Mouse (Mus musculus): ENCODE results near the gene Chd6. TPM values are rescaled to one million over a fixed set of nuclear protein-coding genes. Genes with fewer than 3 reads are reported as not detected.

The Chd6 gene
- polyA plus RNA-seq, 1 experiment from 2014 or later, result 29.8 TPM

DNA sequence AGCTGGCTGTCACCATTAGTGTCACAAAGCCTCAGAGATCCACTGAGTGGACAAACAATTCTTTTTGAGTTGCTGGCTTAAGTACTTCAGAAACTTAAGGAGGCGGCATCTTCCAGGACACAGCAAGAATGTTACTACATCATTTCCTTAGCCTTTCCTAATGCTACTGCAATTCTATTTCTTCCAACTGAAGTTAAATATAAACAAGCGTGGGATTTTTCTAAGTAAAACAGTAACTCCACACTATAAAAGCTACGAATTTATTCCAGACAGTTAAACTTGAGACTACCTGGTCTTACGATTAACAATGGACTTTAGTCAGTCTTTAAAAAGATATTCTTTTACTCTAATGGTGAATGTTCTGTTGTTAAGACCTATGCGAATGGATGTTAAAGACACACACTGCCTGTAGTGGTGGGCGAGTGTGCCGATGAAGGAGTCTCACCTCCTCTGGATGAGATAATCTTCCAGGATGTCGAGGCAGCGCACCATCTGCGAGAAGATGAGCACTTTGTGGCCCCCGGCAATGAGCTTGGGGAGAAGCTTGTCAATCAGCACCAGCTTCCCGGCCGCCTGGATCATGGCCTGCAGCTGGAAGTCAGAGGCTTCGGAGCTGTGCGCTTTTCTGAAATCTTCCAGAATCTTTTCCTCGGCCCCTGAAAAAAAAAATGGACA is 96.2 kb downstream of the Chd6 start:
- ATAC-seq, result no peak
- Histone ChIP-seq H3K4me2 (ENCODE audit: low read length) (no peak overlapping the region), H3K36me3 (ENCODE audit: control insufficient read depth, insufficient read depth, low read length) (peaks cover 24% of the 10 kb centered on the region), H3K27me3 (replicated peaks; ENCODE audit: control insufficient read depth, insufficient read depth, low read length) (no peaks in the 10 kb centered on the region), H3K27ac (ENCODE audit: low read depth, low read length) (no peak overlapping the region), H3K4me1 (ENCODE audit: control insufficient read depth, insufficient read depth, low read depth, low read length) (no peaks in the 10 kb centered on the region), H3K9me3 (ENCODE audit: control insufficient read depth, low read length) (no peaks in the 10 kb centered on the region), H3K4me3 (ENCODE audit: low read length) (no peak overlapping the region), H3K9ac (ENCODE audit: low read depth, low read length) (no peak overlapping the region)
- WGBS, result 92% methylated on average over 16 of the region's 16 CpGs

DNA sequence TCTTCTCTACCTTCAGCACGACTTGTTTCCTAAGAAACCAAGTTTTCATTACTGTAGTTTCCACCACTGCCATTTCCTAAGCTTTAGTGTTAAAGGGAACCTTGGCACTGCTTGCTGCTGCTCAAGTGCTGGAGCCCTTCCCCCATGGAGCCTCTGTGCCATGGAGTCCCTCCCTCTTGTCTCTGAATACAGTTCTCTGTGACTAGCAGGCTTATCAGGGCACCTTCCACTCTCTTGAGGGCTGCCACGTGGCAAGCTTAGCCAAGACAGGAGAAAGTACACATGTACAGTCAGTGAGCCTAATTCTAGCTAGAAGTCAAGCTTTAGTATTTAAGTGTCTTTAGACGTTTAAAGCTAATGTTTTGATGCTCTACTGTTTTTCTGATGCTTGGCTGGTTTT is 104.5 kb downstream of the Chd6 start:
- Histone ChIP-seq H3K4me2 (ENCODE audit: low read length) (no peak overlapping the region), H3K27me3 (replicated peaks; ENCODE audit: control insufficient read depth, insufficient read depth, low read length) (no peaks in the 10 kb centered on the region), H3K36me3 (ENCODE audit: control insufficient read depth, insufficient read depth, low read length) (peaks cover 6% of the 10 kb centered on the region), H3K4me3 (ENCODE audit: low read length) (no peak overlapping the region), H3K4me1 (ENCODE audit: control insufficient read depth, insufficient read depth, low read depth, low read length) (no peaks in the 10 kb centered on the region), H3K27ac (ENCODE audit: low read depth, low read length) (no peak overlapping the region), H3K9me3 (ENCODE audit: control insufficient read depth, low read length) (no peaks in the 10 kb centered on the region), H3K9ac (ENCODE audit: low read depth, low read length) (no peak overlapping the region)
- ATAC-seq, result no peak
- WGBS, result 75% methylated on average over 3 of the region's 3 CpGs

DNA sequence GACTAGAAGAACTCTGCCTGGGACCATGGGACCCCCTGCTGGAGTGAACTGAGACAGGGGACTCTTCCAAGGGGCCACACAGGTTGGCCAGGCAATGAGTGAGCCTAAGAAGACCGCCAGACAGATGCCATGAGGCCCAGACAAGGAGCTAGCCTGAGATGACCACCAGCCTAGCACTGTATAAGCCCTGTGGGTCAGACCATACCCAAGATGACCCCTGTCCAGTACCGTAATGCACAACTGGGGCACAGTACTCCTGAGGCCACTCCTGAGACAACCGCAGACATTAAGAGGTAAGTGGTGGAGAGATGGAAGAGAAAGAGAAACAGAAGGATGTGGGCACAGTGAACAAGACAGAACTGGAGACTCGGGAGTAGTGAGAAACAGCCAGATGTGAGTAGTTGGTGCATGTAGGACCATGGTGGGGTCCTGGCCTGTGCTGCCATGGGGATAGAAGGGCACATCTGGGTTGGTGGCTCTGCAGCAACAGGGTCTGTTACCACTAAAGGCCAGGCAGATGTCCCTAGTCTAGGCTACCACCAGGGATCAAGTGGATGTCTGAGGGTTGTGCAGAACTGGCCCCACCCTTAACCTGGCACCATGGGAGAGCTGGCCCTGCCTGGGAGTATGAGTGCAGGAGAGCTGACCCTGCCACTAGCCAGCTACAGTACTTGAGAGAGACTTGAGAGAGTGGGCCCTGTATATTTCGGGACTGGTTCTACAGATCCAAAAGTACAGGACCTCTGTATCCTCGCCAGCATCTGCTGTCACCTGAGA is 111.7 kb downstream of the Chd6 start:
- no peaks in the 10 kb centered on the region; the same call in 1 of the 2 replicates for H3K36me3 ChIP-seq (ENCODE audit: control insufficient read depth, insufficient read depth, low read length)
- WGBS, result 95% methylated on average over 6 of the region's 6 CpGs

DNA sequence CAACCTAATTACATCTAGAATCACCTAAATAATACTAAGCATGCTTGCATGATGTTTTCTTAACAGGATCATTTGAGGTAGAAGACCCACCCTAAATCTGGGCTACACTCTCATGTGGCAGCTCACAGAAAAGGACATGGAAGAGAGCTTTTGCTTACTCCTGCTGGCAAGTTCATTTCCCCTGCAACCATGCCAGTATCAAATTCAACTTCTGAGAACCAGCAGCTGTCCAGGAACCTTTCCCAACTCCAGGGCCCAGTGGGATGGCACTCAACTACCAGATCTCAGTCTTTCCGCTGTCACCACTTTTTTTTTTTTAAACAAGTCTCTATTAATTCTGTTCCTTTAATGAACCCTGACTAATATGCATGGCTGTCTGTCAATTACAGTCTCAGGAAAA is 114.7 kb downstream of the Chd6 start:
- Histone ChIP-seq H3K36me3 (ENCODE audit: control insufficient read depth, insufficient read depth, low read length) (peaks cover 21% of the 10 kb centered on the region), H3K27ac (ENCODE audit: low read depth, low read length) (no peak overlapping the region), H3K9ac (ENCODE audit: low read depth, low read length) (no peak overlapping the region), H3K4me1 (ENCODE audit: control insufficient read depth, insufficient read depth, low read depth, low read length) (no peaks in the 10 kb centered on the region), H3K27me3 (replicated peaks; ENCODE audit: control insufficient read depth, insufficient read depth, low read length) (no peaks in the 10 kb centered on the region), H3K4me3 (ENCODE audit: low read length) (no peak overlapping the region), H3K4me2 (ENCODE audit: low read length) (no peak overlapping the region), H3K9me3 (ENCODE audit: control insufficient read depth, low read length) (no peaks in the 10 kb centered on the region)
- ATAC-seq, result no peak
- 61% methylated on average over 1 of the region's 1 CpGs for WGBS

More for the DNA sequence above, 111.7 kb downstream of the Chd6 start:
- Histone ChIP-seq H3K27me3 (replicated peaks; ENCODE audit: control insufficient read depth, insufficient read depth, low read length) (no peaks in the 10 kb centered on the region), H3K9ac (ENCODE audit: low read depth, low read length) (no peak overlapping the region), H3K4me1 (ENCODE audit: control insufficient read depth, insufficient read depth, low read depth, low read length) (no peaks in the 10 kb centered on the region), H3K4me2 (ENCODE audit: low read length) (no peak overlapping the region), H3K9me3 (ENCODE audit: control insufficient read depth, low read length) (no peaks in the 10 kb centered on the region), H3K27ac (ENCODE audit: low read depth, low read length) (no peak overlapping the region), H3K4me3 (ENCODE audit: low read length) (no peak overlapping the region)
- no peak for ATAC-seq

DNA sequence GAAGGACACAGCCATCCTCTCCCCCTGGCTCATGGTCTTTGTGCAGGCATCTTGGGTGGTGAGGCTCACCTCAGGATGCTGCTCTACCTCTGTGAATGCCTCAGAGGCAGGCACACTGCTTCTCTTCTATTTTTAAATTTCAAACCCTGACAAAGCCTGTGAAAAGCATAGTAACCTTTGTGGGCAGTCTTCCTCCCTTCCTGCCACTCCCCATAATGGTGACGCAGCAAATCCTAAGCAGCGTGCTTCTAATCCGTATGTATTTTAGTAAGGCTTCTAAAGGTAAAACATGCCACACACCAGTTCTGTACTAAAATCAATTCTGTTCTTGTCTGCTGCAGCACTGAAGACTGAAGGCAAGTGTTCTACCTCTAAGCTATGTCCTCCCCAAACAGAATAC is 116.4 kb downstream of the Chd6 start:
- H3K4me2 ChIP-seq (ENCODE audit: low read length), result no peak overlapping the region
- no peak overlapping the region for H3K27ac ChIP-seq (ENCODE audit: low read depth, low read length)
- 91% methylated on average over 3 of the region's 3 CpGs for WGBS
- no peak overlapping the region for H3K9ac ChIP-seq (ENCODE audit: low read depth, low read length)
- H3K4me1 ChIP-seq (ENCODE audit: control insufficient read depth, insufficient read depth, low read depth, low read length), result no peaks in the 10 kb centered on the region
- no peak overlapping the region for H3K4me3 ChIP-seq (ENCODE audit: low read length)
- no peaks in the 10 kb centered on the region for H3K9me3 ChIP-seq (ENCODE audit: control insufficient read depth, low read length)
- H3K36me3 ChIP-seq (ENCODE audit: control insufficient read depth, insufficient read depth, low read length), result peaks cover 29% of the 10 kb centered on the region
- no peaks in the 10 kb centered on the region for H3K27me3 ChIP-seq (replicated peaks; ENCODE audit: control insufficient read depth, insufficient read depth, low read length)
- no peak for ATAC-seq

DNA sequence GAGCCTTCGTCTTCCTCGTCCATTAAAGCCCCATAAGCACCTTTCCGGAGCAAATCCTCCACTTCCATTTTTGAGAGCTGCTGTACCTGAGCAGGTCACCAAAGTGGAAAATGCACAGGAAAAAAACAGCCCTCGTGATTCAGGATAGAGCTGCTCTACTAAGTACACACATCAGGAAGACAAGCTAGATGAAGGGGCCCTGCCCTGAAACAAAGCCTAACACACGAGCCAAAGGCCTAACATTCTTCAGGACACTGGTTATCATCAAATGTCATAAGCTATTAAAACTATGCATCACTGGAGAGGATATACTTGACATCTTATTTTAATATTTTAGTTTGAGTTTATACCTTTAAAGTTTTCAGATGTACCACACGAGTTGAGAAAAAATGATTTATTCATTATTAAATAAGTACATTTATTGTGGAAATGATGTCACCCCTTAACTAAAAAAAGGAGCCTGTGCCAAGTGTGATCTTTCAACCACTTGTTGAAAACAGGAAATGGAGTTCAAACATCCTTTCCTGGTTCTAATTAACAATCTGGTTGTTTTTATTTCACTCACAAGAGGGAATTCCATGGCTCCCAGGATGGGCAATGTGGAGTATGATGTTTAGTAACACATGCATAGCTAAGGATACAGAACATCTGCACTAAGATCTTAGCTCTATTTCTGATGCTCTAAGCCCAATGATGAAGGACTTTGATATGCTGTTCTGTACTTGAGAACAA is 118.4 kb downstream of the Chd6 start:
- no peak overlapping the region for H3K4me3 ChIP-seq (ENCODE audit: low read length)
- no peak overlapping the region for H3K4me2 ChIP-seq (ENCODE audit: low read length)
- 85% methylated on average over 6 of the region's 6 CpGs for WGBS
- H3K4me1 ChIP-seq (ENCODE audit: control insufficient read depth, insufficient read depth, low read depth, low read length), result no peaks in the 10 kb centered on the region
- no peak overlapping the region for H3K9ac ChIP-seq (ENCODE audit: low read depth, low read length)
- ATAC-seq, result no peak
- H3K27ac ChIP-seq (ENCODE audit: low read depth, low read length), result no peak overlapping the region
- no peaks in the 10 kb centered on the region for H3K9me3 ChIP-seq (ENCODE audit: control insufficient read depth, low read length)
- H3K27me3 ChIP-seq (replicated peaks; ENCODE audit: control insufficient read depth, insufficient read depth, low read length), result no peaks in the 10 kb centered on the region
- H3K36me3 ChIP-seq (ENCODE audit: control insufficient read depth, insufficient read depth, low read length), result peaks cover 39% of the 10 kb centered on the region

DNA sequence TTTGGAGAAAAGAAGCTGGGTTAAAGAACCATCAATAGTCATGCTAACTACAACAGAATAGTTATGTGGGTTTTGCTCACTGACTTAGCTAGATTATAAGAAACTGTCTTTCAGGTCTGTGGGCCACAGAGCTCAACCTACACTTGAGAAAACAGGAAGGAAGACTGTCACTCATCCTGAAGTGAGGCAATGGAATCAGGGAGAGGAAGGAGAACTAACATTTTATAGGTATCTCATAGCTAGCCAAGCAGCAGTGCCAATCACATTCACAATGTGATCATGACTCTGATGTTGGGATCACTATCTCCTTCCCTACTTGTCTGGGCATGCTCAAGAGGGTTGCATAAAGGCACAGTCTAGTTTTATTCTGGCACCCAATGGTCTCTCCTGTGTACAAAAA is 121.4 kb downstream of the Chd6 start:
- H3K4me3 ChIP-seq (ENCODE audit: low read length), result no peak overlapping the region
- no peak overlapping the region for H3K9ac ChIP-seq (ENCODE audit: low read depth, low read length)
- H3K27ac ChIP-seq (ENCODE audit: low read depth, low read length), result no peak overlapping the region
- no peak overlapping the region for H3K4me2 ChIP-seq (ENCODE audit: low read length)
- H3K9me3 ChIP-seq (ENCODE audit: control insufficient read depth, low read length), result no peaks in the 10 kb centered on the region
- no peaks in the 10 kb centered on the region for H3K4me1 ChIP-seq (ENCODE audit: control insufficient read depth, insufficient read depth, low read depth, low read length)
- H3K36me3 ChIP-seq (ENCODE audit: control insufficient read depth, insufficient read depth, low read length), result peaks cover 58% of the 10 kb centered on the region
- no peaks in the 10 kb centered on the region for H3K27me3 ChIP-seq (replicated peaks; ENCODE audit: control insufficient read depth, insufficient read depth, low read length)
- no peak for ATAC-seq

DNA sequence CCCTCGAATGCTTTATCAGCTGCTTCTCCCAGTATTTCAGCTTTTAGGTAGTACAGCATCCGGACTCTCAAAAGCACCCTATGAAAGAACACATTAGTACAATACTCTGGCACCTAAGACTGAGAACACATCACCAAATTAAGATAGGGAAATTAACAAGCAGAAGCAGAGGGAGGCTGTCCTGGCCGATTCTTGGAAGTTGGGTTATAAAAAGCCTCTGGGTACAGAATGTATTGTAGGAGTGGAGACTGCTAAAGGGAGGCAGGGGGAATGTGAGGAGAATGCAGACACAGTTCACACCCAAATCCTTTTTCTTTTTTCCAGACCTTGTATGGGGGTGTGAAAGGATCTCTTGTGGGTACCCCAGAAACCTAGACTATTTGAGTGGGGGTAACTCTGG is 126.2 kb downstream of the Chd6 start:
- Histone ChIP-seq H3K36me3 (ENCODE audit: control insufficient read depth, insufficient read depth, low read length) (peaks cover 61% of the 10 kb centered on the region), H3K4me1 (ENCODE audit: control insufficient read depth, insufficient read depth, low read depth, low read length) (no peaks in the 10 kb centered on the region), H3K27me3 (replicated peaks; ENCODE audit: control insufficient read depth, insufficient read depth, low read length) (no peaks in the 10 kb centered on the region), H3K9ac (ENCODE audit: low read depth, low read length) (no peak overlapping the region), H3K9me3 (ENCODE audit: control insufficient read depth, low read length) (no peaks in the 10 kb centered on the region), H3K27ac (ENCODE audit: low read depth, low read length) (no peak overlapping the region), H3K4me3 (ENCODE audit: low read length) (no peak overlapping the region), H3K4me2 (ENCODE audit: low read length) (no peak overlapping the region)
- WGBS, result 86% methylated on average over 3 of the region's 3 CpGs
- ATAC-seq, result no peak

DNA sequence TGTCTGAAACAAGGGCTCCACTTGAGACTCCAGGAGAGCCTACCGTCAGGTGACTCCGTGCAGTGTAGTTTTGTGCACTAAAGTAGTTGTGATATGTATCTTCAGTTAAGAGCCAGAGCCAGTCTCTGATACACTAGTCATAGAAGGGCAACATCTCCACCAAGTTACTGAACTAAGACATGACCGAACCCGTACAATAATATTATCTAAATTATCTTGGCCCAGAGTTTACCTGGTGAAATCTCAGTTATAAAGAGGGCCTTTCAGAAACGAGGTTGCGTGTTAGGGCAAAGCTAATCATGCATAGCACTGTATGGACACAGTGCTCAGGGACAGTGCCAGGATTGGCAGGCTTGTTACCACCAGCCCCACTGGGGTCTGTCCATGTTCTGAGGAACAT is 127.1 kb downstream of the Chd6 start:
- no peak for ATAC-seq
- no peaks in the 10 kb centered on the region for H3K9me3 ChIP-seq (ENCODE audit: control insufficient read depth, low read length)
- no peaks in the 10 kb centered on the region for H3K27me3 ChIP-seq (replicated peaks; ENCODE audit: control insufficient read depth, insufficient read depth, low read length)
- H3K4me3 ChIP-seq (ENCODE audit: low read length), result no peak overlapping the region
- no peak overlapping the region for H3K27ac ChIP-seq (ENCODE audit: low read depth, low read length)
- no peaks in the 10 kb centered on the region for H3K4me1 ChIP-seq (ENCODE audit: control insufficient read depth, insufficient read depth, low read depth, low read length)
- peaks cover 53% of the 10 kb centered on the region for H3K36me3 ChIP-seq (ENCODE audit: control insufficient read depth, insufficient read depth, low read length)
- no peak overlapping the region for H3K9ac ChIP-seq (ENCODE audit: low read depth, low read length)
- H3K4me2 ChIP-seq (ENCODE audit: low read length), result no peak overlapping the region
- WGBS, result 96% methylated on average over 6 of the region's 6 CpGs
